Mouse (Mus musculus) intestine, postnatal 0 days (tissue): ENCODE data around the gene Gpatch2. TPM values are rescaled to one million over a fixed set of nuclear protein-coding genes. Genes with fewer than 3 reads are reported as not detected.

Experiments used
- ATAC-seq: fragments of 200-750 bp; cut with Nextera tagmentation; 2 replicates; pipeline ENCODE4 v1.8.0; 2017; ENCODE audit warnings: mild to moderate bottlenecking, moderate TSS enrichment, moderate library complexity
- H3K27ac ChIP-seq: fragments of 300-500 bp; sonication (generic); 2 replicates; pipeline ENCODE4 v1.5.1; 2014; ENCODE audit warnings: mild to moderate bottlenecking, low read depth, low read length, moderate library complexity
- H3K27me3 ChIP-seq: fragments of 300-500 bp; sonication (generic); replicated peaks from 2 replicates; pipeline ENCODE4 v1.6.1; 2014; ENCODE audit warnings: low read length, mixed read lengths; ENCODE audit not compliant: control insufficient read depth, insufficient read depth
- H3K36me3 ChIP-seq: fragments of 300-500 bp; sonication (generic); 2 replicates; pipeline ENCODE4 v1.6.1; 2014; ENCODE audit warnings: mild to moderate bottlenecking, moderate library complexity; ENCODE audit not compliant: control insufficient read depth, insufficient read depth
- H3K4me1 ChIP-seq: fragments of 300-500 bp; sonication (generic); replicated peaks from 2 replicates; pipeline ENCODE4 v1.6.1; 2014; ENCODE audit warnings: antibody characterized with exemption, low read length, mixed read lengths; ENCODE audit not compliant: control insufficient read depth, insufficient read depth
- H3K4me2 ChIP-seq: fragments of 300-500 bp; sonication (generic); replicated peaks from 2 replicates; pipeline ENCODE4 v1.6.1; 2014; ENCODE audit warnings: low read depth, mild to moderate bottlenecking, moderate library complexity
- H3K4me3 ChIP-seq: fragments of 300-500 bp; sonication (generic); 2 replicates; pipeline ENCODE4 v1.5.1; 2014; ENCODE audit warnings: low read depth, low read length
- H3K9ac ChIP-seq: fragments of 300-500 bp; sonication (generic); 2 replicates; pipeline ENCODE4 v1.6.1; 2014; ENCODE audit warnings: mild to moderate bottlenecking, low read depth, low read length
- H3K9me3 ChIP-seq: fragments of 300-500 bp; sonication (generic); 2 replicates; pipeline ENCODE4 v1.6.1; 2016; ENCODE audit warnings: mixed run types; ENCODE audit not compliant: control insufficient read depth
- CTCF ChIP-seq: sonication (generic); IDR thresholded peaks from 2 replicates; pipeline ENCODE4 v1.5.1; 2016; ENCODE audit warnings: low read depth, mild to moderate bottlenecking, control low read depth, antibody characterized with exemption, moderate library complexity
- WGBS: fragments of 180-500 bp; shearing (Covaris S2); extraction: QIAGEN DNeasy Blood & Tissue Kit; methylation state at CpG from one replicate; pipeline ENCODE4 v1.1.7; 2014; 5-methylcytosine and 5-hydroxymethylcytosine counted together
- polyA plus RNA-seq: library from polyadenylated mRNA; unstranded; fragments of >200 nt; fragmentation: Nextera tagmentation; extraction: Ambion mirVana; gene quantifications from 2 replicates; pipeline ENCODE4 v1.2.1, GENCODE M21; 2015

Gene Gpatch2
- polyA plus RNA-seq, 1 experiment from 2014 or later = 8.9 TPM

- Histone ChIP-seq H3K4me1 (no peaks in the 10 kb centered on the region), H3K9me3 (no peaks in the 10 kb centered on the region), H3K4me2 (no peak overlapping the region), H3K27me3 (no peaks in the 10 kb centered on the region), H3K9ac (no peak overlapping the region), H3K4me3 (no peak overlapping the region), H3K36me3 (peaks cover 9% of the 10 kb centered on the region; the same call in 1 of the 2 replicates), H3K27ac (no peak overlapping the region)
- TF ChIP-seq CTCF = no peak
- 77% methylated on average over 8 of the region's 8 CpGs for WGBS
- ATAC-seq = no peak
Measured at GRCm38 (mm10) chr1:187285735-187286134, 70.4 kb downstream of the Gpatch2 start.

- H3K27me3 ChIP-seq = no peaks in the 10 kb centered on the region
- no peak overlapping the region for H3K4me3 ChIP-seq
- H3K27ac ChIP-seq = no peak overlapping the region
- peaks cover 9% of the 10 kb centered on the region; the same call in 1 of the 2 replicates for H3K36me3 ChIP-seq
- no peak overlapping the region for H3K4me2 ChIP-seq
- peak; percentile 47; the same call in 1 of the 2 replicates for ATAC-seq
- 73% methylated on average over 4 of the region's 4 CpGs for WGBS
- H3K9me3 ChIP-seq = no peaks in the 10 kb centered on the region
- no peaks in the 10 kb centered on the region for H3K4me1 ChIP-seq
- no peak for TF ChIP-seq CTCF
- H3K9ac ChIP-seq = no peak overlapping the region
Measured at GRCm38 (mm10) chr1:187286411-187286810, 71.1 kb downstream of the Gpatch2 start.

GRCm38 (mm10) chr1:187286924-187287323, 71.6 kb downstream of the Gpatch2 start:
- Histone ChIP-seq H3K4me1 (no peaks in the 10 kb centered on the region), H3K27ac (no peak overlapping the region), H3K4me2 (no peak overlapping the region), H3K9me3 (no peaks in the 10 kb centered on the region), H3K36me3 (peaks cover 9% of the 10 kb centered on the region; the same call in 1 of the 2 replicates), H3K4me3 (no peak overlapping the region), H3K27me3 (no peaks in the 10 kb centered on the region), H3K9ac (no peak overlapping the region)
- ATAC-seq = peak; percentile 81
- 42% methylated on average over 3 of the region's 3 CpGs for WGBS
- TF ChIP-seq CTCF = no peak

GRCm38 (mm10) chr1:187290186-187290585, 74.9 kb downstream of the Gpatch2 start:
- no peak overlapping the region for H3K4me3 ChIP-seq
- ATAC-seq = no peak
- 86% methylated on average over 7 of the region's 7 CpGs for WGBS
- H3K27ac ChIP-seq = no peak overlapping the region
- no peaks in the 10 kb centered on the region for H3K27me3 ChIP-seq
- H3K36me3 ChIP-seq = 0 out of 2 replicates have a peak, but pooled peaks cover 3% of the 10 kb centered on the region
- no peaks in the 10 kb centered on the region for H3K9me3 ChIP-seq
- H3K4me2 ChIP-seq = no peak overlapping the region
- H3K4me1 ChIP-seq = no peaks in the 10 kb centered on the region
- TF ChIP-seq CTCF = no peak
- no peak overlapping the region for H3K9ac ChIP-seq

GRCm38 (mm10) chr1:187291480-187292394, 76.4 kb downstream of the Gpatch2 start:
- Histone ChIP-seq H3K36me3 (no peaks in the 10 kb centered on the region), H3K4me3 (no peak overlapping the region), H3K4me1 (no peaks in the 10 kb centered on the region), H3K27me3 (no peaks in the 10 kb centered on the region), H3K4me2 (no peak overlapping the region), H3K9me3 (no peaks in the 10 kb centered on the region), H3K27ac (no peak overlapping the region), H3K9ac (no peak overlapping the region)
- WGBS = 59% methylated on average over 10 of the region's 10 CpGs
- ATAC-seq = peak; percentile 36
- no peak; the same call in 1 of the 2 replicates for TF ChIP-seq CTCF

- Histone ChIP-seq H3K4me3 (no peak overlapping the region), H3K9ac (no peak overlapping the region), H3K9me3 (no peaks in the 10 kb centered on the region), H3K27me3 (no peaks in the 10 kb centered on the region), H3K27ac (no peak overlapping the region), H3K36me3 (no peaks in the 10 kb centered on the region), H3K4me2 (no peak overlapping the region), H3K4me1 (no peaks in the 10 kb centered on the region)
- 45% methylated on average over 3 of the region's 3 CpGs for WGBS
- TF ChIP-seq CTCF = peak; percentile 28; the same call in 1 of the 2 replicates
- peak; percentile 51 for ATAC-seq
Measured at GRCm38 (mm10) chr1:187292395-187292749, 77.1 kb downstream of the Gpatch2 start.
